Mouse (Mus musculus) limb, embryonic 14.5 days (tissue): ENCODE data around the gene Myo3b. TPM values are rescaled to one million over a fixed set of nuclear protein-coding genes. Genes with fewer than 3 reads are reported as not detected.
"Not testable (repeated sequence)": the region's sequence is repeated elsewhere in the genome, so short reads cannot be mapped to it uniquely, and the experiment has no call there.

Experiments used
- ATAC-seq: fragments of 200-750 bp; cut with Nextera tagmentation; 2 replicates; pipeline ENCODE4 v1.8.0; 2017; ENCODE audit warnings: low read depth, moderate number of reproducible peaks, moderate TSS enrichment; ENCODE audit not compliant: low FRiP score
- DNase-seq: peaks from one replicate; pipeline ENCODE4 v3.0.0-alpha.2; 2015; ENCODE audit warnings: low spot score
- H3K27ac ChIP-seq: fragments of 300-500 bp; sonication (generic); replicated peaks from 2 replicates; pipeline ENCODE4 v1.5.1; 2014; ENCODE audit warnings: low read depth, mild to moderate bottlenecking, low read length, moderate library complexity, mixed read lengths
- H3K27me3 ChIP-seq: fragments of 300-500 bp; sonication (generic); 2 replicates; pipeline ENCODE4 v1.6.1; 2014; ENCODE audit warnings: low read length, mixed read lengths; ENCODE audit not compliant: control insufficient read depth, insufficient read depth
- H3K36me3 ChIP-seq: fragments of 300-500 bp; sonication (generic); 2 replicates; pipeline ENCODE4 v1.6.1; 2014; ENCODE audit warnings: mild to moderate bottlenecking, low read length, moderate library complexity, mixed read lengths; ENCODE audit not compliant: control insufficient read depth, insufficient read depth
- H3K4me1 ChIP-seq: fragments of 300-500 bp; sonication (generic); 2 replicates; pipeline ENCODE4 v1.6.1; 2014; ENCODE audit warnings: antibody characterized with exemption, low read length, mixed read lengths; ENCODE audit not compliant: control insufficient read depth, insufficient read depth
- H3K4me2 ChIP-seq: fragments of 300-500 bp; sonication (generic); replicated peaks from 2 replicates; pipeline ENCODE4 v1.6.1; 2014; ENCODE audit warnings: low read depth, mild to moderate bottlenecking, low read length, moderate library complexity; ENCODE audit not compliant: severe bottlenecking
- H3K4me3 ChIP-seq: fragments of 300-500 bp; sonication (generic); replicated peaks from 2 replicates; pipeline ENCODE4 v1.5.1; 2014; ENCODE audit warnings: low read length
- H3K9ac ChIP-seq: fragments of 300-500 bp; sonication (generic); 2 replicates; pipeline ENCODE4 v1.6.1; 2014; ENCODE audit warnings: mild to moderate bottlenecking, low read depth, low read length, moderate library complexity; ENCODE audit not compliant: severe bottlenecking
- H3K9me3 ChIP-seq: fragments of 300-500 bp; sonication (generic); 2 replicates; pipeline ENCODE4 v1.6.1; 2016; ENCODE audit warnings: low read length; ENCODE audit not compliant: control insufficient read depth
- POLR2A ChIP-seq: fragments of 200-500 bp; IDR thresholded peaks from 2 replicates; pipeline ENCODE4 v1.8.0; 2012; ENCODE audit warnings: inconsistent platforms, mild to moderate bottlenecking, moderate library complexity, borderline replicate concordance; ENCODE audit not compliant: insufficient read depth, insufficient read length; ENCODE audit errors: extremely low read depth
- WGBS: fragments of 180-500 bp; shearing (Covaris S2); extraction: QIAGEN DNeasy Blood & Tissue Kit; methylation state at CpG from one replicate; pipeline ENCODE4 v1.1.7; 2014; 5-methylcytosine and 5-hydroxymethylcytosine counted together
- polyA plus RNA-seq, 2 experiments: library from polyadenylated mRNA; depleted of rRNA in 1 of 2; stranded (reverse) in 1 of 2; unstranded in 1 of 2; fragments of >200 nt; fragmentation: Nextera tagmentation in 1 of 2; extraction: Ambion mirVana in 1 of 2; gene quantifications; 2 replicates each; pipeline versions ENCODE4 v1.2.1 to v1.2.3; 2012 to 2014

The Myo3b gene
- polyA plus RNA-seq (2012; rRNA removed) (0.04 TPM in 2 replicates), polyA plus RNA-seq (2014; fragmentation: Nextera tagmentation; extraction: Ambion mirVana) (0.21 TPM in 1 of 2 replicates, not detected in the other)

DNA sequence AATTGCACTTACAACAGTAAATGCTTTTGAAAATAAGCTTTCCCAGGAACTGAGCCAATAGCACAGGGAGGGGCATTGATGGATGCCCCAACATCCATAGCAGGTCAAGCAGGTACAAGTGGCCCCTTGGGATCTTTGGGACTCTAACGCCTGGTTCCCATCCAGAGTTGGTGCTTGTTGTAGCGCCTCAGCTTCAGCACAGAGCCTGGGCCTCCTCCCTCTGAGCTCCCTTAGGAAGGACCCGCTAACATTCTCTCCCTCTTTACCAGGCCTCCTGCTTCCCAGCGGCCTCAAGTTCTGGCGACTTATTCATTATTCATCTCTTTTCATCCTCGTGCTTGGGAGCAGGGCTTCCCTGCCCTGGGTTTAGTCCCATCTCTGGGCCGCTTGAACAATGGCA lies at the start of gene Myo3b:
Gene Myo3b (plus strand): TSS at position 375 of the 400 bp plus-strand sequence.
- H3K27me3 ChIP-seq, result no peaks in the 10 kb centered on the region
- no peak within 1 kb of the TSS for H3K9ac ChIP-seq
- no peaks in the 10 kb centered on the region for H3K4me1 ChIP-seq
- TF ChIP-seq POLR2A, result no peak
- H3K4me3 ChIP-seq, result no peak within 1 kb of the TSS
- no peaks in the 10 kb centered on the region for H3K36me3 ChIP-seq
- H3K27ac ChIP-seq, result no peak within 1 kb of the TSS
- 23% methylated on average over 7 of the region's 7 CpGs for WGBS
- no peak within 1 kb of the TSS for H3K4me2 ChIP-seq
- DNase-seq (no peak), ATAC-seq (no peak)
- H3K9me3 ChIP-seq, result no peaks in the 10 kb centered on the region

DNA sequence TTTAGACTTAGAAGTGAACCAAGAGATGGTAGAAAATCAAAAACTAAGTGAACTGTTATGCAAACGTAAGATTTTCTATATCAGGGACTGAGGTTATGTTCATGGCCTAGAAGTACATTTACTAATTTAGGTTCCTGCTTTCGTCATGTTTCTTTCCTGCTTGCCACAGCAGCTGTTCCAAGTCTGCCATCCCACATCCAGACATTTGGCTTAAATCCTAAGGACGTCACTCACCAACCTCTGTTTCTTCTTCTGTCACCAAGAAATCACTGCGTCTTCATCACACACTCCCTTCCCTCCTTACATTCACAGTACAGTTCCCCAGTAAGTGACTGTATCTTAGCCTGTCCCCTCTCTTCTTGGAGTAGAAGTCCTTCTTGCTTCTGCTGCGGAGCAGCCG lies 49.7 kb upstream of the Myo3b start:
- Histone ChIP-seq H3K36me3 (peaks cover 46% of the 10 kb centered on the region), H3K4me1 (no peaks in the 10 kb centered on the region), H3K4me3 (no peak overlapping the region), H3K9me3 (no peaks in the 10 kb centered on the region), H3K4me2 (no peak overlapping the region), H3K27me3 (no peaks in the 10 kb centered on the region), H3K9ac (no peak overlapping the region), H3K27ac (no peak overlapping the region)
- ATAC-seq (no peak), DNase-seq (no peak)
- 93% methylated on average over 6 of the region's 6 CpGs for WGBS
- TF ChIP-seq POLR2A, result no peak

DNA sequence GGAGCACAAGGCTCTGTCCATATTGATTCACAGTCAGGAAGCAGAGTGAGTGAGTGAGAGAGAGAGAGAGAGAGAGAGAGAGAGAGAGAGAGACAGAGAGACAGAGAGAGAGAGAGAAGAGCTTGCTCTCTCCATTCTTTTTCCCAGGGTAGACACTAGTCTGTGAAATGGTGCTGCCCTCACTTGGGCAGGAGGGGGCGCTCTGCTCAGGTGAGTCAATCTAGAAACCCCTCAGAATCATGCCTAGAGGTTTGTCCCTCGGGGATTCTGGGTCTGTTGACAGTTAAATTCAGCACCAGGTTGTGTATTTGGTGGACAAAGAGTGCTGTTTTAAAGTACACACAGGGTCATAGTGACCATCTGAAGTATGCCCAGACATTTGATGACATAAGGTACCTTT lies 48.3 kb upstream of the Myo3b start:
- no peak for ATAC-seq
- Histone ChIP-seq H3K4me3 (no peak overlapping the region), H3K9ac (no peak overlapping the region), H3K9me3 (no peaks in the 10 kb centered on the region), H3K4me2 (no peak overlapping the region), H3K36me3 (peaks cover 44% of the 10 kb centered on the region), H3K4me1 (no peaks in the 10 kb centered on the region), H3K27me3 (no peaks in the 10 kb centered on the region), H3K27ac (no peak overlapping the region)
- TF ChIP-seq POLR2A, result no peak
- 51% methylated on average over 2 of the region's 2 CpGs for WGBS
- no peak for DNase-seq

DNA sequence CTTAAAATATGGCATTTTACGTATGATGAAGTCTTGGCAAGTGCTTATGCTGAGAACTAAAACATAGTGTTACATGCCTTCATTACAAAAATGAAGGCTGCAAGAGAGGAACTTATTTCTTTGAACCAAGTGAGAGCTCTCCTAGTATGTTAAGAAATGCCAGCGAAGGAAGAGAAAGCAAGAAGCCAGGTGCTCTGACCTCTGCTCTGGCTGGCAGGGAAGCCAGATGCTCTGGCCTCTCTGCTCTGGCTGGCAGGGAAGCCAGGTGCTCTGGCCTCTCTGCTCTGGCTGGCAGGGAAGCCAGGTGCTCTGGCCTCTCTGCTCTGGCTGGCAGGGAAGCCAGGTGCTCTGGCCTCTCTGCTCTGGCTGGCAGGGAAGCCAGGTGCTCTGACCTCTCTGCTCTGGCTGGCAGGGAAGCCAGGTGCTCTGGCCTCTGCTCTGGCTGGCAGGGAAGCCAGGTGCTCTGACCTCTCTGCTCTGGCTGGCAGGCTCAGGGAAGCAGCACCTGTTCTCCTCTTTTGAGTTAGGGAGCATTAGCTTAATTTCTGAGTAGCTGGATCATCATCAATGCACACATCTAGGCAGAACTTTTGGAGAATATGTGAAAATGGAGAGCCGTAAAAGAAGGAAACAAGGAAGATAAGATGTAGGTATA lies 44.7 kb upstream of the Myo3b start:
- H3K4me2 ChIP-seq, H3K27ac ChIP-seq, ATAC-seq, H3K27me3 ChIP-seq, DNase-seq, H3K4me3 ChIP-seq, H3K4me1 ChIP-seq, H3K9ac ChIP-seq, H3K9me3 ChIP-seq: not testable (repeated sequence)
- 78% methylated on average over 3 of the region's 3 CpGs for WGBS
- H3K36me3 ChIP-seq, result peaks cover 53% of the 10 kb centered on the region

DNA sequence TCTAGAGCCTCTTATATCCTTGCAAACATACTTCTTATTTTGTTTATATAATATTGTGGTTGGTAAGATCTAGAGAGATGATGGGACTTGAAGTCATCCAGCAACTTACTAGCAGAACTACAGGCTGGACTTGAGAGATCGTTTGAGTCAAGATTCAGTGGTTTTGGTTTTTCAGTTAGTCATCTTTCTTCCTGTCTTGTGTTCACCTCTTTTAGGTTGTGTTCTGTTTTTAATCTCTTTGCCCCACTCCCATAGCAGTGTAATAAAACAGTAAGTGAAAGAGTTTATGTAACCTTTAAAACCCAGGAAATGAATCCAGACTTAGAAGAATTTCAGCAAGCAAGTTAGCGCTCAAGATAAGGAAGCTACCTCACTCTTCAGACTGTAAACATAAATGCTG lies 44.1 kb upstream of the Myo3b start:
- H3K4me3 ChIP-seq, result no peak overlapping the region
- H3K36me3 ChIP-seq, result peaks cover 48% of the 10 kb centered on the region
- DNase-seq, result no peak
- H3K4me1 ChIP-seq, result no peaks in the 10 kb centered on the region
- no peak for TF ChIP-seq POLR2A
- H3K27ac ChIP-seq, result no peak overlapping the region
- no peaks in the 10 kb centered on the region for H3K27me3 ChIP-seq
- ATAC-seq, result no peak
- H3K9ac ChIP-seq, result no peak overlapping the region
- no peaks in the 10 kb centered on the region for H3K9me3 ChIP-seq
- WGBS, result 46% methylated on average over 2 of the region's 2 CpGs
- no peak overlapping the region for H3K4me2 ChIP-seq
